9 mouse cellular contexts compared by ENCODE assay signal in the genomic region with DNA sequence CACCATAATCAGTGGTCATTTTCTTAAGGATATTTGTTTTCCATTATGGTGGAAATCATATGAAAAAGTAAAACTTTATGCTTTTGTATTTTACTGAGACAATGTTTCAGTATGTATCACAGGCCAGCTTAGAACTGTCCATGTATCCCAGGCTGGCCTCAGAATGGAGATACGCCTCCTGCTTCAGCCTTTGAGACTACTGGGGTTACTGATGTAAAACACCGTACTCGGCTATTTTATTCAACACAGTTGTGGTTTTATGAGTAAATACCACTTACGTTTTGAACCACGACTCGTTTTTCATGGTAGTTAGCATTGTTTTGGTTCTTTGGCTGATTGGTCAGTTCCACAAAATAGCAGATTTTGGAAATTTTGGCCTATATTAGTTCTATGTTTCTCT. TPM values are rescaled to one million over a fixed set of nuclear protein-coding genes. Genes with fewer than 3 reads are reported as not detected.
DNase-seq lines count a peak whose midpoint lies in the region; ATAC-seq and TF ChIP-seq lines count a peak whose summit lies in the region.
"Had no signal": no experiment of that assay in that cellular context is flagged by ENCODE, and none has a peak within 500 bp of the region (broad histone marks: within the 10 kb centered on the region; RNA-seq: fewer than 3 reads in every experiment).

No protein-coding gene starts in this region.

- WGBS in kidney, postnatal 0 days: 69% methylated on average over 6 of the region's 6 CpGs
- WGBS in embryonic facial prominence, embryonic 11.5 days: 90% methylated on average over 6 of the region's 6 CpGs
- 89% methylated on average over 6 of the region's 6 CpGs for WGBS in hindbrain, embryonic 13.5 days
- 93% methylated on average over 6 of the region's 6 CpGs for WGBS in midbrain, embryonic 12.5 days

- no peak overlapping the region for H3K4me3 ChIP-seq in kidney, postnatal 0 days (replicated peaks; ENCODE audit: low read depth, low read length)
- 0 out of 2 replicates have a peak overlapping the region, but pooled peaks have one; percentile 5 for H3K4me3 ChIP-seq in embryonic facial prominence, embryonic 11.5 days (ENCODE audit: low read depth, low read length)
- H3K4me3 ChIP-seq in hindbrain, embryonic 13.5 days: no peak overlapping the region
- H3K4me3 ChIP-seq in midbrain, embryonic 12.5 days: no peak overlapping the region

- no peak for DNase-seq in kidney, postnatal 0 days (ENCODE audit: low spot score)
- no peak for DNase-seq in kidney, postnatal 10 days
- no peak for DNase-seq in embryonic facial prominence, embryonic 11.5 days (ENCODE audit: low spot score)
- no peak for DNase-seq in layer of hippocampus, adult 18-20 months (ENCODE audit: low spot score in 2 of 2)
- DNase-seq in right cerebral cortex, adult 18-20 months: no peak
- no peak for DNase-seq in layer of hippocampus, adult 8-10 months (ENCODE audit: low spot score in 2 of 2)
- DNase-seq: kidney, postnatal 4 days had no signal

- H3K36me3 ChIP-seq in kidney, postnatal 0 days (ENCODE audit: insufficient read depth, low read length): no peaks in the 10 kb centered on the region
- no peaks in the 10 kb centered on the region for H3K36me3 ChIP-seq in embryonic facial prominence, embryonic 11.5 days (replicated peaks; ENCODE audit: control insufficient read depth, insufficient read depth, low read depth, low read length)
- H3K36me3 ChIP-seq in hindbrain, embryonic 13.5 days: no peaks in the 10 kb centered on the region
- H3K36me3 ChIP-seq in midbrain, embryonic 12.5 days: no peaks in the 10 kb centered on the region

- no peaks in the 10 kb centered on the region for H3K27me3 ChIP-seq in kidney, postnatal 0 days (ENCODE audit: insufficient read depth, low read length)
- no peaks in the 10 kb centered on the region for H3K27me3 ChIP-seq in embryonic facial prominence, embryonic 11.5 days (ENCODE audit: control insufficient read depth, insufficient read depth, low read length)
- no peaks in the 10 kb centered on the region for H3K27me3 ChIP-seq in hindbrain, embryonic 13.5 days
- no peaks in the 10 kb centered on the region for H3K27me3 ChIP-seq in midbrain, embryonic 12.5 days

- no peaks in the 10 kb centered on the region for H3K9me3 ChIP-seq in kidney, postnatal 0 days (replicated peaks; ENCODE audit: low read length)
- no peaks in the 10 kb centered on the region for H3K9me3 ChIP-seq in embryonic facial prominence, embryonic 11.5 days (replicated peaks; ENCODE audit: control insufficient read depth, low read length)
- no peaks in the 10 kb centered on the region for H3K9me3 ChIP-seq in hindbrain, embryonic 13.5 days
- H3K9me3 ChIP-seq in midbrain, embryonic 12.5 days: no peaks in the 10 kb centered on the region

- H3K27ac ChIP-seq in kidney, postnatal 0 days: no peak overlapping the region
- no peak overlapping the region for H3K27ac ChIP-seq in embryonic facial prominence, embryonic 11.5 days (replicated peaks; ENCODE audit: low read depth, low read length)
- H3K27ac ChIP-seq in hindbrain, embryonic 13.5 days: no peak overlapping the region
- no peak overlapping the region for H3K27ac ChIP-seq in midbrain, embryonic 12.5 days (replicated peaks)

- no peak overlapping the region for H3K9ac ChIP-seq in kidney, postnatal 0 days (ENCODE audit: low read depth, low read length)
- H3K9ac ChIP-seq in embryonic facial prominence, embryonic 11.5 days (replicated peaks; ENCODE audit: low read length): no peak overlapping the region
- H3K9ac ChIP-seq in hindbrain, embryonic 13.5 days: no peak overlapping the region
- H3K9ac ChIP-seq in midbrain, embryonic 12.5 days (replicated peaks): no peak overlapping the region

- no peak for TF ChIP-seq CTCF in kidney, postnatal 0 days (IDR thresholded peaks at IDR 0.05; ENCODE audit: low read depth)

- H3K4me2 ChIP-seq in kidney, postnatal 0 days (ENCODE audit: low read length): peak overlapping the region; percentile 63
- no peak overlapping the region for H3K4me2 ChIP-seq in embryonic facial prominence, embryonic 11.5 days (ENCODE audit: low read depth, low read length)
- H3K4me2 ChIP-seq in hindbrain, embryonic 13.5 days: peak overlapping the region; percentile 73
- peak overlapping the region; percentile 58 for H3K4me2 ChIP-seq in midbrain, embryonic 12.5 days (replicated peaks)

- peaks cover 6% of the 10 kb centered on the region; the same call in 1 of the 2 replicates for H3K4me1 ChIP-seq in kidney, postnatal 0 days (replicated peaks; ENCODE audit: insufficient read depth, low read length)
- no peaks in the 10 kb centered on the region for H3K4me1 ChIP-seq in embryonic facial prominence, embryonic 11.5 days (ENCODE audit: control insufficient read depth, insufficient read depth, low read length)
- peaks cover 32% of the 10 kb centered on the region for H3K4me1 ChIP-seq in hindbrain, embryonic 13.5 days (replicated peaks)
- H3K4me1 ChIP-seq in midbrain, embryonic 12.5 days: peaks cover 28% of the 10 kb centered on the region

- no peak for ATAC-seq in kidney, postnatal 0 days (replicated peaks; ENCODE audit: low FRiP score, low read depth)
- no peak for ATAC-seq in embryonic facial prominence, embryonic 11.5 days (replicated peaks; ENCODE audit: insufficient number of reproducible peaks, low FRiP score, low TSS enrichment, low read depth)
- no peak for ATAC-seq in hindbrain, embryonic 13.5 days (ENCODE audit: low FRiP score)
- no peak for ATAC-seq in midbrain, embryonic 12.5 days (ENCODE audit: low FRiP score, low read depth)

RNA-seq across cellular contexts. Expression of a gene that starts 3.0 kb away (rescaled TPM):
- 3.8 and 3.9 TPM in 2 replicates for polyA plus RNA-seq in kidney, postnatal 0 days (2015; fragmentation: Nextera tagmentation; extraction: Ambion mirVana)
- polyA plus RNA-seq in embryonic facial prominence, embryonic 11.5 days (2014; fragmentation: Nextera tagmentation; extraction: Ambion mirVana): 5.1 and 5.4 TPM in 2 replicates
- polyA plus RNA-seq in hindbrain, embryonic 13.5 days (2015; fragmentation: Nextera tagmentation; extraction: Ambion mirVana): 4.1 and 4.7 TPM in 2 replicates
- polyA plus RNA-seq in midbrain, embryonic 12.5 days (2016; fragmentation: Nextera tagmentation; extraction: Ambion mirVana): 5.3 and 6.0 TPM in 2 replicates
- total RNA-seq in layer of hippocampus, adult 18-20 months (2021): 10 to 100 TPM; 10.9 to 12.0 TPM
- 10 to 100 TPM; 13.0 to 14.3 (median 14.0) TPM for total RNA-seq in layer of hippocampus, adult 8-10 months (2022)

RNA-seq across cellular contexts. Expression of a gene that starts 50.0 kb away (rescaled TPM):
- polyA plus RNA-seq in kidney, postnatal 0 days (2015; fragmentation: Nextera tagmentation; extraction: Ambion mirVana): 16.1 and 16.9 TPM in 2 replicates
- polyA plus RNA-seq in embryonic facial prominence, embryonic 11.5 days (2014; fragmentation: Nextera tagmentation; extraction: Ambion mirVana): 18.7 and 20.5 TPM in 2 replicates
- polyA plus RNA-seq in hindbrain, embryonic 13.5 days (2015; fragmentation: Nextera tagmentation; extraction: Ambion mirVana): 21.4 and 22.5 TPM in 2 replicates
- 19.7 and 19.8 TPM in 2 replicates for polyA plus RNA-seq in midbrain, embryonic 12.5 days (2016; fragmentation: Nextera tagmentation; extraction: Ambion mirVana)
- 10 to 100 TPM; 14.3 to 15.4 TPM for total RNA-seq in layer of hippocampus, adult 18-20 months (2021)
- total RNA-seq in layer of hippocampus, adult 8-10 months (2022): 10 to 100 TPM; 12.9 to 15.3 (median 13.6) TPM

RNA-seq across cellular contexts. Expression of a gene that starts 55.9 kb away (rescaled TPM):
- polyA plus RNA-seq in kidney, postnatal 0 days (2015; fragmentation: Nextera tagmentation; extraction: Ambion mirVana): not detected in 2 replicates
- polyA plus RNA-seq in embryonic facial prominence, embryonic 11.5 days (2014; fragmentation: Nextera tagmentation; extraction: Ambion mirVana): not detected in 2 replicates
- 0.23 TPM in 1 of 2 replicates, not detected in the other for polyA plus RNA-seq in hindbrain, embryonic 13.5 days (2015; fragmentation: Nextera tagmentation; extraction: Ambion mirVana)
- 0.22 TPM in 1 of 2 replicates, not detected in the other for polyA plus RNA-seq in midbrain, embryonic 12.5 days (2016; fragmentation: Nextera tagmentation; extraction: Ambion mirVana)
- not detected for total RNA-seq in layer of hippocampus, adult 18-20 months (2021)
- total RNA-seq in layer of hippocampus, adult 8-10 months (2022): not detected
